Mouse (Mus musculus): ENCODE results near the gene Hist1h1b.

The Hist1h1b gene

GRCm38 (mm10) chr13:21782361-21783254 is 2.2 kb upstream of the Hist1h1b start:
- DNase-seq (ENCODE audit: low spot score in 2 of 2), result peak in 1 of 2 experiments; percentile 32

DNA sequence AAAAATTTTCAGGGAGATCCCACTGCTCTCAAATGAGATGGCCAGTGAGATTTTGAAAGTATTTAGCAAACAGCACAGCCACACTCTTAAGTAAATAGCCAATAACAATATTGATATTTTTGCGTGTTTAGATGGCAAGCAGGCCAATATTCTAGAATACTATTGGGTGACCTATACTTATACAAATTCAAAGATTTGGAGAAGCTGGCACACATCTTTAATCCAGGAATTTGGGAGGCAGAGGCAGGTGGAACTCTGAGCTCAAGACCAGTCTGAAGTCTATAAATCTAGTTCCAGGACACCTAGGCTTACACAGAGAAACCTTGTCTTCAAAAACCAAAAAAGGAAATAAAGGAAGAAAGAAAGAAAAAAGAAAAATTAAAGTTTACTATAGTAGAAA is 1.2 kb upstream of the Hist1h1b start:
- DNase-seq (ENCODE audit: low spot score in 2 of 2), result no peak

DNA sequence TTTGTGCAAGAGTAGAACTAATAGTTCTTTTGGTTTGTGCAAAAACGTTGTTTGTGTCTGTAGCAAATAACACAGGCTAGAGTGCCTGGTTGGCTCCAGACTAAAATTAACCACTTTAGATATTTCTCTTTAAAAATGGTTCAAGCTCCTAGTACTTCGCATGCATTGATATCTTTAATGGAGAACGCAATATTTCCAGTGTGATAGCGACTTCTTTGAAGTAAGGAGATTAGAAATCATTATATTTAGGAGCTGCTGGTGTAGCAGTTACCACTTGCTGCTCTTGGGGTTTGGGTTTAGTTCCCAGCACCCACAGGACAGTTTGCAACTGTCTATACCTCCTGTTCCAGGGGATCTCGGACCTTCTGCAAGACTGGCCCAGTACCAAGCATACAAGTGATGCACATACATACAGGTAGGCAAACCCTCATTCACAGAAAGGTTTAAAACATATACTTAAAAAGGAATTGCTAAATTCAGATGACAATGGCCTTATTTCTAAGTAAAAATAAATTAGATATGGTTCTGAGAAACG is 663 bp upstream of the Hist1h1b start:
- DNase-seq (ENCODE audit: low spot score in 2 of 2), result no peak

- peak; percentile 74 for DNase-seq (ENCODE audit: low spot score in 2 of 2)
These were observed 1.3 kb downstream of the Hist1h1b start for GRCm38 (mm10) chr13:21778814-21779766.

GRCm38 (mm10) chr13:21755707-21756106 is 24.7 kb downstream of the Hist1h1b start:
- no peak for DNase-seq (ENCODE audit: low spot score in 2 of 2)

DNA sequence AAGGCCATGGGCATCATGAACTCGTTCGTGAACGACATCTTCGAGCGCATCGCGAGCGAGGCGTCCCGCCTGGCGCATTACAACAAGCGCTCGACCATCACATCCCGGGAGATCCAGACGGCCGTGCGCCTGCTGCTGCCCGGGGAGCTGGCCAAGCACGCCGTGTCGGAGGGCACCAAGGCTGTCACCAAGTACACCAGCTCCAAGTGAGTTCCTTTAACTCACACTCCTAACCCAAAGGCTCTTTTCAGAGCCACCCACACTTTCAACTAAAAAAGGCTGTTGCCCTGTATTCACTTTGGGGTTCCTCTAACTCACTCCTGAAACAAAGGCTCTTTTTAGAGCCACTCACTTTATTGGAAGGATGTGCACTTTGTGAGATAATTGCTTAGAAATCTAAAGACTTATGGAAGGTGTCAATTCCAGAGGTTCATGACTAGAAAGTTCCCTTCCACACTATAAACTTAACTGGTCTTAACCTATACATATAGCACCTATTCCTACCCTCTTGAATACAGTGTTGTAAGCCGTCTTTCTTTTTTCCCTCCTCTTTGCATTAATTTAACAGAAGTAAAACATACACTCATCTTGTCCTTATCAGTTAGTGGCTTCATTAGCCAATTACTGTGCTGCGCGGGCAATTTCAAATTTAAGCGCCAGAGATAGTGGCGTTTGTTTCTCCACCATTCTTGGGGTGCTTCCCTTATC is 26.0 kb downstream of the Hist1h1b start:
- peak in 1 of 2 experiments; percentile 40 for DNase-seq (ENCODE audit: low spot score in 2 of 2)

DNA sequence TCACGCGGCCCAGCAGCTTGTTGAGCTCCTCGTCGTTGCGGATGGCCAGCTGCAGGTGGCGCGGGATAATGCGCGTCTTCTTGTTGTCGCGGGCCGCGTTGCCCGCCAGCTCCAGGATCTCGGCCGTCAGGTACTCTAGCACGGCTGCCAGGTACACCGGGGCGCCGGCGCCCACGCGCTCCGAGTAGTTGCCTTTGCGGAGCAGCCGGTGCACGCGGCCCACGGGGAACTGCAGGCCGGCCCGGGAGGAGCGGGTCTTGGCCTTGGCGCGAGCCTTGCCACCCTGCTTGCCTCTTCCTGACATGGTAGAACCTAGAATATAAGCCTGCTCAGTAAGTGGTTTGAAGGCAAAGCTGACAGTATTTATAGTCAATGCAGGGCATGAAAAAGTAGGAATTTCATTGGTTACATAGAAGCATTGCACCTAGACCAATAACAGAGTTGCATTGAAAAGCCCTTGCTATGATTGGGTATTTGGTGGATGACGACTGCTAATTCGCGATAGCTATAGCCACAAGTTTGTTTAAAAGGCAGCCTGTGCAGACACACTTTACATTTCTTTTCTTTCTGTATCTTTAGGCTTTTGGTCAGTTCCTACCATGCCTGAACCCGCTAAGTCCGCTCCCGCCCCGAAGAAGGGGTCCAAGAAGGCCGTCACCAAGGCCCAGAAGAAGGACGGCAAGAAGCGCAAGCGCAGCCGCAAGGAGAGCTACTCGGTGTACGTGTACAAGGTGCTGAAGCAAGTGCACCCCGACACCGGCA is 26.7 kb downstream of the Hist1h1b start, which contains the start of the genes Hist1h2ak and Hist1h2bn:
Hist1h2ak (minus strand) TSS at position 304 of the 762 bp plus-strand sequence.
Hist1h2bn (plus strand) TSS at position 600 of the 762 bp plus-strand sequence.
- peak; percentile 75 to 78 for DNase-seq (ENCODE audit: low spot score in 2 of 2)

DNA sequence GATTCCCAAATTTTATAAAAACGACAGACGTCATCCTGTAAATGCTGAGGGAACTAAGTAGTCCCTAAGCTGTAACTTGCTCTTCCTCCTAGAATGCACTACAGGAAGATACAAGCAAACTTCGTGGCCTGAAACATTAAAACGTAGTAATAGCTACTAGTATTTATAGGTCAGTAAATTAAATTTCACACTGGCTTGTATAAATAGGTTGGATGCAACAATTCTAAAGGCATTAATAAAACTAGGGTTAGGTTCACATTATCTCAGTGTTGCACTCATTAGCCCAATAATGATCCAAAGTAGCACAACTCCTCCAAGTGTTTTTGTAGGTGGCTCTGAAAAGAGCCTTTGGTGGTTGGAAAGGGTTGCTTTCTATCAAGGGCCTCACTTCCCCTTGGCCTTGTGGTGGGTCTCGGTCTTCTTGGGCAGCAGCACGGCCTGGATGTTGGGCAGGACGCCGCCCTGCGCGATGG is 27.3 kb downstream of the Hist1h1b start:
- DNase-seq (ENCODE audit: low spot score in 2 of 2), result no peak

- no peak for DNase-seq (ENCODE audit: low spot score in 2 of 2)
These were observed 28.1 kb downstream of the Hist1h1b start for GRCm38 (mm10) chr13:21752356-21752755.

GRCm38 (mm10) chr13:21751827-21752226 is 28.6 kb downstream of the Hist1h1b start:
- DNase-seq (ENCODE audit: low spot score in 2 of 2), result no peak

GRCm38 (mm10) chr13:21751417-21751816 is 29.0 kb downstream of the Hist1h1b start:
- DNase-seq (ENCODE audit: low spot score in 2 of 2), result no peak

- DNase-seq (ENCODE audit: low spot score in 2 of 2), result peak; percentile 95 to 98
These were observed 30.0 kb downstream of the Hist1h1b start, which contains the start of gene Hist1h4k for GRCm38 (mm10) chr13:21750159-21751017. Hist1h4k (minus strand) TSS chr13:21750505.

GRCm38 (mm10) chr13:21749387-21750158 is 30.9 kb downstream of the Hist1h1b start:
- no peak for DNase-seq (ENCODE audit: low spot score in 2 of 2)

DNA sequence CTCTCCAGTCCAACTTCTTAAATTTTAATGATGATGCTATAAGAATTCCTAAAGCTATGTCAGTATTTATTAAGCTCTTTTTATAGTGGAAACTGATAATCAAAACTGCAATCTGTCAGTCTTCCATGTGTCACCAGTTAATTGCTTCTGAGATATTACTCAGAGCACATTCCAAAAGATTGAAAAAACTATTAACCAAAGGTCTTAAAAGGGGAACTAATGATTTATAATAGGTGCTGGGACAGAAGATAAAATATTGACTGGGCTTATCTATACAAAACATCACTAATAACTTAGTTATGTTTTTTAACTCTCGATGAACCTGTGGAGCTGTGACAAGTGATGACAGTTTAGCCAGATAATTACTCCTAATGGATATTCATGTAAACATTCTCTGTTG is 35.4 kb downstream of the Hist1h1b start:
- DNase-seq (ENCODE audit: low spot score in 2 of 2), result no peak

DNA sequence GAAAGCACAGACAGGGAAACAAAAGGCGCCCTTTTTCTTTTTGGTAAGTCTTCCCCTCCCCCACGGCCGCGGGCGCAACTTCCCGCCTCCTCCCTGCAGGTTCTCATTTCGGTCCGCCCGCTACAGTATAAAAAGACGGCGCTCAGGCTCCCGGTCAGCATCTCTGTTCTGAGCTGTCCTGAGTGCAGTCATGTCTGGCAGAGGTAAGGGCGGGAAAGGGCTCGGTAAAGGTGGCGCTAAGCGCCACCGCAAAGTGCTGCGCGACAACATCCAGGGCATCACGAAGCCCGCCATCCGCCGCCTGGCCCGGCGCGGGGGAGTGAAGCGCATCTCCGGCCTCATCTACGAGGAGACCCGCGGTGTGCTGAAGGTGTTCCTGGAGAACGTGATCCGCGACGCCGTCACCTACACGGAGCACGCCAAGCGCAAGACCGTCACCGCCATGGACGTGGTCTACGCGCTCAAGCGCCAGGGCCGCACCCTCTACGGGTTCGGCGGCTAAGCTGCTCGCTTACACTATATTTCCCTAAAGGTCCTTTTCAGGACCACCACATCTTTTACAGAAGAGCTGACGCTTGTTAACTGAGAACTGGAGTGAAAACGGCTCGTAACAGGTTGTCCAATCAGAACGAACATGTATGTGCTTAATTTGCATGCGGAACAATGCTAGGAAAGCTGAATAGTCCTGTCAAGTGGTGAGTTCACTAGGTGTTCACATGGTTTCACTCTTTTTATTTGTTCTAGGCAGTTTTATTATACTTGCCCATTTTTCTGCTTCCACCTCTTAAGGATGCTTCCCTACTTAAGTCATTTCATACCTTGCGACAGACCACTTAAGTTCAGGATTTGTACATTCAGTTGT is 45.3 kb downstream of the Hist1h1b start, which contains the start of gene Hist1h4j:
Hist1h4j (plus strand) TSS at position 159 of the 862 bp plus-strand sequence.
- DNase-seq (ENCODE audit: low spot score in 2 of 2), result peak; percentile 80 to 84

DNA sequence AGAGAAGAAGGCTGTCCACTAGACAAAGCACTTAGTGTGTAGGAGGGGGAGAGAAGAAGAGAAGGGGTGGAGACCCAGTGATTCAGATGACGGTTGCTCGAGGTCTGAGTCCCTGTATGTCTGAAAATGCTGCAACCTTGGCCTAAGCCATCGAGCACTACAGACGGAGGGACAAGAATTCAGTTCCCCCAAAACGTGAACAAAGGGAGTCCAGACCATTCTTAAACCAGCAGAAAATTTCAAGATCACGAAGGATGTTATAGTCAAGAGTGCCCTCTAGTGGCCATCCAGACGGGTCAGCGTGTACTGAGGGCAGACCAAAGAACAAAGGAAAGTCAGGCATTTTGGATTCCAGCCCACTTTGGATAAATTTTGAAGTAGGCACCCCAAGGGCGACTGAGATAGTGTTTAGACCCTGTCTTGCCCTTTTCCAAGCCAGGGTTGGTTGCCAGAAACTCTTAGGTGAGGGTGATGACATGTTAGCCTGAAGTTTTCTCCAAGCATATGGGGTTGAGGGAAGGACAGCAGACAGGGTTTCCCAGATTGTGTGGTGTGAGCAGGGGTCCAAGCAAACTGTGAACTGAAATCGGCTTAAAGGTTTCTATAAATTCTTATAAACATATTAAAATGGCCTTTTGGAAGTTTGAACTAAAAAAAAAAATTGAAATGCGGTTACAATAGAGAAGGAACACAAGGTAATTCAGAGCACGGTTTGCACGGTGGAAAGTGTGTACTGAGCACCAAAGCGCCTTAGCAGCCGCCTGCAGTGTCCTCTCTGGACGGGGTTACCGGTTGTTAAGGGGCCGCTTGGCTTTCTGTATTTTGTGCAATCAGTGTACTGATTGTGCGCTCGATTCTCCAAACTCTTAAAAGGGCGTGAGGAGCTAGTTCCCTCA is 46.2 kb downstream of the Hist1h1b start:
- DNase-seq (ENCODE audit: low spot score in 2 of 2), result peak; percentile 66 to 87

Data from thymus, postnatal 10 days (tissue).